Mouse (Mus musculus) liver, adult 2 months (tissue): ENCODE results near the gene Ncoa6.

Source experiments
- CTCF ChIP-seq: fragments of 200-500 bp; IDR thresholded peaks from 2 replicates; pipeline ENCODE4 v1.5.1; 2011; ENCODE audit warnings: low read depth, low read length, control low read depth
- POLR2A ChIP-seq: fragments of 200-500 bp; IDR thresholded peaks from 2 replicates; pipeline ENCODE4 v1.6.1; 2011; ENCODE audit warnings: low read length, control low read depth; ENCODE audit not compliant: insufficient read depth; ENCODE audit errors: extremely low read depth

DNA sequence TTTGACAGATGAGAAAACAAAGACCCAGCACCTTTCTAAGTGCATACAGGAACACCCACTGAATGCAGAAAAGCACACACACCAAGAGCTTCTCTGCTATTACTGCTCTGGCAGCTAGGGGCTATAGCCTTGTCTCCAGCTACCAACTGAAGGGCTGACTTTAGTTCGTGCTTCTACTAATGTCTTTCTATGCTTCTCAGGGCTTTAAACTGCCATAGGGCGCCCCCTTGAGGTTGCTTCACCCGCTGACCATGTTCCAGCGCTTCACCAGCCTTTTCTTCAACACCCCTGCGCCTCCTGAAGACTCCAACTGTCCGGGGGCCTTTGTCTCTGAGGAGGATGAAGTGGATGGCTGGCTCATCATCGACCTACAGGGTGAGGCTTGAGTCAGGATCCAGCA lies 88.6 kb downstream of the Ncoa6 start:
- TF ChIP-seq POLR2A (no peak), CTCF (peak; percentile 74)
